Mouse (Mus musculus) brain, embryonic 14.5 days (tissue): ENCODE measurements around the gene Nhlrc3. TPM values are rescaled to one million over a fixed set of nuclear protein-coding genes. Genes with fewer than 3 reads are reported as not detected.

Experiments
- DNase-seq: peaks from one replicate; pipeline ENCODE4 v3.0.0-alpha.2; 2011; ENCODE audit warnings: low read depth
- CTCF ChIP-seq: fragments of 200-500 bp; IDR thresholded peaks from 2 replicates; pipeline ENCODE4 v1.5.1; 2012; ENCODE audit warnings: inconsistent platforms, mild to moderate bottlenecking, moderate library complexity, borderline replicate concordance; ENCODE audit not compliant: insufficient read depth, insufficient read length; ENCODE audit errors: extremely low read depth
- POLR2A ChIP-seq: fragments of 200-500 bp; IDR thresholded peaks from 2 replicates; pipeline ENCODE4 v1.6.1; 2012; ENCODE audit warnings: mild to moderate bottlenecking, inconsistent platforms, borderline replicate concordance; ENCODE audit not compliant: poor library complexity, insufficient read depth, insufficient read length, severe bottlenecking; ENCODE audit errors: extremely low read depth
- polyA plus RNA-seq: library from polyadenylated mRNA; depleted of rRNA; stranded (reverse); fragments of >200 nt; gene quantifications from 2 replicates; pipeline ENCODE4 v1.2.3, GENCODE M21; 2012

Nhlrc3 gene
- polyA plus RNA-seq, 1 experiment = 12.2 TPM

- TF ChIP-seq POLR2A (no peak), CTCF (no peak)
These were observed 9.1 kb downstream of the Nhlrc3 start for GRCm38 (mm10) chr3:53454005-53454404.

GRCm38 (mm10) chr3:53453346-53453745 is 9.8 kb downstream of the Nhlrc3 start:
- no peak for DNase-seq
- no peak for TF ChIP-seq POLR2A
- no peak for TF ChIP-seq CTCF

More at GRCm38 (mm10) chr3:53454005-53454404, 9.1 kb downstream of the Nhlrc3 start:
- DNase-seq = no peak

- no peak for DNase-seq
- no peak for TF ChIP-seq POLR2A
- no peak for TF ChIP-seq CTCF
These were observed 10.8 kb downstream of the Nhlrc3 start for GRCm38 (mm10) chr3:53452351-53452750.

- TF ChIP-seq POLR2A = no peak
- TF ChIP-seq CTCF = no peak
- DNase-seq = no peak
These were observed 12.5 kb downstream of the Nhlrc3 start for GRCm38 (mm10) chr3:53450666-53451065.

GRCm38 (mm10) chr3:53448208-53448607 is 14.9 kb downstream of the Nhlrc3 start:
- DNase-seq = peak; percentile 95
- TF ChIP-seq POLR2A = no peak
- TF ChIP-seq CTCF = peak; percentile 58; the same call in 1 of the 2 replicates

- DNase-seq = no peak
- TF ChIP-seq CTCF (no peak), POLR2A (no peak)
These were observed 16.3 kb downstream of the Nhlrc3 start for GRCm38 (mm10) chr3:53446801-53447200.

- DNase-seq = peak; percentile 63
These were observed 17.6 kb downstream of the Nhlrc3 start for GRCm38 (mm10) chr3:53445540-53445939.

GRCm38 (mm10) chr3:53436550-53436949 is 26.6 kb downstream of the Nhlrc3 start:
- TF ChIP-seq CTCF (no peak), POLR2A (no peak)
- no peak for DNase-seq

More at GRCm38 (mm10) chr3:53445540-53445939, 17.6 kb downstream of the Nhlrc3 start:
- TF ChIP-seq CTCF (no peak), POLR2A (no peak)

- TF ChIP-seq POLR2A (no peak), CTCF (peak; percentile 19; the same call in 1 of the 2 replicates)
- no peak for DNase-seq
These were observed 28.5 kb downstream of the Nhlrc3 start for GRCm38 (mm10) chr3:53434610-53435009.

- TF ChIP-seq POLR2A (no peak), CTCF (no peak)
- DNase-seq = no peak
These were observed 39.6 kb downstream of the Nhlrc3 start for GRCm38 (mm10) chr3:53423576-53423975.

GRCm38 (mm10) chr3:53422691-53423090 is 40.4 kb downstream of the Nhlrc3 start:
- DNase-seq = no peak
- no peak for TF ChIP-seq CTCF
- TF ChIP-seq POLR2A = no peak

GRCm38 (mm10) chr3:53421656-53422055 is 41.5 kb downstream of the Nhlrc3 start:
- TF ChIP-seq CTCF (no peak), POLR2A (no peak)
- no peak for DNase-seq

- peak; percentile 30 for DNase-seq
- no peak for TF ChIP-seq POLR2A
- TF ChIP-seq CTCF = no peak
These were observed 45.4 kb downstream of the Nhlrc3 start for GRCm38 (mm10) chr3:53417701-53418100.

GRCm38 (mm10) chr3:53416036-53416506 is 47.1 kb downstream of the Nhlrc3 start:
- TF ChIP-seq CTCF (no peak), POLR2A (no peak)
- DNase-seq = peak; percentile 81

- no peak for DNase-seq
- no peak for TF ChIP-seq CTCF
- no peak for TF ChIP-seq POLR2A
These were observed 49.2 kb downstream of the Nhlrc3 start for GRCm38 (mm10) chr3:53413959-53414358.

- no peak for TF ChIP-seq POLR2A
- no peak for TF ChIP-seq CTCF
- no peak for DNase-seq
These were observed 49.7 kb downstream of the Nhlrc3 start for GRCm38 (mm10) chr3:53413465-53413864.

GRCm38 (mm10) chr3:53412259-53412658 is 50.9 kb downstream of the Nhlrc3 start:
- no peak for TF ChIP-seq CTCF
- TF ChIP-seq POLR2A = no peak
- DNase-seq = no peak
